Mouse (Mus musculus) kidney, adult 2 months (tissue): ENCODE data around the gene Spryd4. TPM values are rescaled to one million over a fixed set of nuclear protein-coding genes. Genes with fewer than 3 reads are reported as not detected.
"Not testable (repeated sequence)": the region's sequence is repeated elsewhere in the genome, so short reads cannot be mapped to it uniquely, and the experiment has no call there.

Source experiments
- DNase-seq: peaks from one replicate; pipeline ENCODE4 v3.0.0; 2021
- H3K27ac ChIP-seq: fragments of 200-500 bp; 2 replicates; pipeline ENCODE4 v1.5.1; 2012; ENCODE audit warnings: low read depth, low read length, control low read depth, inconsistent platforms; ENCODE audit not compliant: insufficient read depth
- H3K27me3 ChIP-seq: fragments of 200-500 bp; replicated peaks from 2 replicates; pipeline ENCODE4 v1.6.1; 2012; ENCODE audit warnings: mild to moderate bottlenecking, moderate library complexity, low read length, inconsistent platforms; ENCODE audit not compliant: control insufficient read depth, insufficient read depth
- H3K36me3 ChIP-seq: fragments of 200-500 bp; 2 replicates; pipeline ENCODE4 v1.6.1; 2012; ENCODE audit warnings: mild to moderate bottlenecking, moderate library complexity, low read length, inconsistent platforms; ENCODE audit not compliant: control insufficient read depth, insufficient read depth
- H3K4me1 ChIP-seq: fragments of 200-500 bp; 2 replicates; pipeline ENCODE4 v1.6.1; 2011; ENCODE audit warnings: low read length; ENCODE audit not compliant: control insufficient read depth, insufficient read depth
- H3K4me3 ChIP-seq: fragments of 200-500 bp; 2 replicates; pipeline ENCODE4 v1.5.1; 2011; ENCODE audit warnings: mild to moderate bottlenecking, low read depth, low read length, control low read depth; ENCODE audit not compliant: insufficient read depth
- CTCF ChIP-seq: fragments of 200-500 bp; conservative IDR thresholded peaks from 2 replicates; pipeline ENCODE4 v1.5.1; 2011; ENCODE audit warnings: low read depth, mild to moderate bottlenecking, control low read depth, low read length, moderate library complexity, mixed read lengths; ENCODE audit not compliant: insufficient read depth, insufficient read length
- POLR2A ChIP-seq: fragments of 200-500 bp; IDR thresholded peaks from one replicate; pipeline ENCODE4 v1.6.1; 2011; ENCODE audit warnings: low read depth, low read length, control low read depth
- WGBS: fragments of 180-500 bp; shearing (Covaris S2); methylation state at CpG from one replicate; pipeline ENCODE4 v1.1.7; 2018; 5-methylcytosine and 5-hydroxymethylcytosine counted together
- polyA plus RNA-seq: library from polyadenylated mRNA; depleted of rRNA; stranded (reverse); fragments of >200 nt; gene quantifications from 2 replicates; pipeline ENCODE4 v1.2.3, GENCODE M21; 2012

The Spryd4 gene
- polyA plus RNA-seq, 1 experiment, result 17.3 TPM

DNA sequence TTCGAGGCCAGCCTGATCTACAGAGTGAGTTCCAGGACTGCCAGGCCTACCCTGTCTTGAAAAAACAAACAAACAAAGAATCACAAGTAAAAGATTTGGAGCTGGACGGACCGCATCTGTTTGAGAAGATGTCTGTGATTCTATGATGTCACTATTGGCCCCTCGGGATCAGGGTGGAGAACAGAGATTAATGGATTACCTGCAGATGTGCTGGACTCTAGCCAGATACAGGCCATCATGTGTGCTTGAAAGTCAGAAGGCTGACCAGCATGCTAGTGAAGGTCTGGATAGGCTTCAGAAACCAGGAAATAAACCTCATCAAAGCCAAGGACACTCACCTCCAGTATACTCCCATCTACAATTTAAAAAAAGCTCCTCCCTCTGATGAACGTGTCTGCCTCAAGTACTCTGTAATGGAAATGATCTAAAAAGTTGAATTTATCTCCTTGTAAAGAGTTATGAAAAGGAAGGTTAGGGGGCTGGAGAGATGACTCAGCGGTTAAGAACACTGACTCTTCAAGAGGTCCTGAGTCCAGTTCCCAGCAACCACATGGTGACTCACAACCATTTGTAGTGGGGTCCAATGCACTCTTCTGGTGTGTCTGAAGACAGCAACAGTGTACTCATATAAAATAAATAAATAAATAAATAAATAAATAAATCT lies 26.2 kb downstream of the Spryd4 start:
- no peak for TF ChIP-seq POLR2A
- no peak for TF ChIP-seq CTCF
- Histone ChIP-seq H3K36me3 (no peaks in the 10 kb centered on the region), H3K27ac (no peak overlapping the region), H3K27me3 (no peaks in the 10 kb centered on the region), H3K4me1 (no peaks in the 10 kb centered on the region), H3K4me3 (no peak overlapping the region)
- WGBS, result 73% methylated on average over 6 of the region's 6 CpGs
- DNase-seq, result peak; percentile 36

DNA sequence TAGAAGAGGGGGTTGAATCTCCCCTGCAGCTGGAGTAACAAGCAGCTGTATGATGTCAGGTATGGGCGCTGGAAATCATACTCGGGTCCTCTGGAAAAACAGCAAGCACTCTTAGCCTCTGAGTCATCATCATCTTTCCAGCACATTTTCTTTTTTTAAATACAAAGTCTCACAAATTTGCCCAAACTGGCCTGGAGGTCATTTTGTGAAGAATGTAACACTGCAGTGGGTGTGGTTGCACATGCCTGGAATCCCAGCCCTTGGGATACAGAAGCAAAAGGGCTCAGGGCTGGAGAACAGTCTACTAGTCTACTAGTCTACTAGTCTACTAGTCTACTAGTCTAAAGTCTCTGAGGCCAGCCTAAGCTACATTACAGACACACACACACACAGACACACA lies 27.3 kb downstream of the Spryd4 start:
- DNase-seq, result no peak
- Histone ChIP-seq H3K4me1 (no peaks in the 10 kb centered on the region), H3K36me3 (no peaks in the 10 kb centered on the region), H3K4me3 (no peak overlapping the region), H3K27ac (no peak overlapping the region), H3K27me3 (no peaks in the 10 kb centered on the region)
- 79% methylated on average over 2 of the region's 2 CpGs for WGBS
- TF ChIP-seq CTCF, result no peak
- TF ChIP-seq POLR2A, result no peak

- H3K36me3 ChIP-seq, result no peaks in the 10 kb centered on the region
- no peaks in the 10 kb centered on the region for H3K27me3 ChIP-seq
- TF ChIP-seq POLR2A, result no peak
- no peak for TF ChIP-seq CTCF
- DNase-seq, result peak; percentile 77
- H3K27ac ChIP-seq, result peak within 1 kb of the TSS; percentile 96
- H3K4me3 ChIP-seq, result peak within 1 kb of the TSS; percentile 52
- 20% methylated on average over 6 of the region's 6 CpGs for WGBS
- H3K4me1 ChIP-seq, result peaks cover 8% of the 10 kb centered on the region; the same call in 1 of the 2 replicates
Measured at GRCm38 (mm10) chr10:128179989-128180388, 31.6 kb downstream of the Spryd4 start, which contains the start of gene Rbms2. Gene Rbms2, minus strand, starts transcription at chr10:128180297.

DNA sequence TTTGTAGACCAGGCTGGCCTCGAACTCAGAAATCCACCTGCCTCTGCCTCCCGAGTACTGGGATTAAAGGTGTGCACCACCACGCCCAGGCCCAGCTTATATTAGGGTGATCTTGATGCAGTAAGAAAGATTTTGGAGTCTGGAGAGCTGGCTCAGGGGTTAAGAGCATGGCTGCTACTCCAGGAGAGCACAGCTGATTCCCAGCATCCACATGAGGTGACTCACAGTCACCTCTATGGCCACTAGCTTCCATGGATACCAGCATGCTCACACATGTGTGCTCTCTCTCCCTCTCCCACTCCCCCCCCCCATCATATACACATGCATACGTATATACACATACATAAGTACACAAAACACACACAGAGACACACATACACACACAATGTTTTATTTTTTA lies 34.3 kb downstream of the Spryd4 start:
- Histone ChIP-seq H3K4me1 (peaks cover 16% of the 10 kb centered on the region), H3K36me3 (no peaks in the 10 kb centered on the region), H3K27me3 (no peaks in the 10 kb centered on the region), H3K4me3 (no peak overlapping the region), H3K27ac (no peak overlapping the region)
- no peak for TF ChIP-seq POLR2A
- TF ChIP-seq CTCF, result no peak
- DNase-seq, result no peak
- WGBS, result 91% methylated on average over 4 of the region's 4 CpGs

- DNase-seq, result peak; percentile 88
- under 1% methylated on average over 17 of the region's 17 CpGs for WGBS
- Histone ChIP-seq H3K4me1 (peaks cover 16% of the 10 kb centered on the region), H3K27ac (peak overlapping the region; percentile 77), H3K27me3 (no peaks in the 10 kb centered on the region), H3K4me3 (peak overlapping the region; percentile 69), H3K36me3 (no peaks in the 10 kb centered on the region)
- TF ChIP-seq POLR2A (no peak), CTCF (no peak)
Measured at GRCm38 (mm10) chr10:128175996-128176755, 35.4 kb downstream of the Spryd4 start.

DNA sequence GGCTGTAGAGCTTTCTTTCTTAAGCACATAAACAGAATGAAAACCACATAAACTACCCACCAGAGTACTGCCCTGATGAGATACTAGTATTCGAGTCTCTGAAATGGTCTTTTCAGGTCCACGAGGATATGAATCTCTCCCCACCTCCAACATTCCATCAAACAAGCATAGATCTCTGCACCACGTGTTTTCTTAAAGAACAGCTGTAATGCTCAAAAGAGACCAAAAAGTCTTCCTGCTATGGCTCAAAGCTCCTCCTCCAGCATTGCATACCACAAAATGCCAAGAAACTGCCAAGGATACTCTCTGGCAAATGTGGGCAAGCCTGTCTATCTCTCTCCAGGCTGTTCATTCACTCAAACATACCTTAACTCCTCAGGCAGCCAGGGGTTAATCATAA lies 36.3 kb downstream of the Spryd4 start:
- WGBS, result 3% methylated on average over 3 of the region's 3 CpGs
- Histone ChIP-seq H3K27ac (no peak overlapping the region), H3K4me3 (peak overlapping the region; percentile 69), H3K4me1 (peaks cover 16% of the 10 kb centered on the region), H3K27me3 (no peaks in the 10 kb centered on the region), H3K36me3 (no peaks in the 10 kb centered on the region)
- DNase-seq, result no peak
- TF ChIP-seq POLR2A (no peak), CTCF (no peak)

- peaks cover 19% of the 10 kb centered on the region for H3K4me1 ChIP-seq
- DNase-seq, H3K4me3 ChIP-seq, H3K27ac ChIP-seq, H3K27me3 ChIP-seq, H3K36me3 ChIP-seq: not testable (repeated sequence)
- 94% methylated on average over 10 of the region's 10 CpGs for WGBS
Measured at GRCm38 (mm10) chr10:128171348-128171747, 40.3 kb downstream of the Spryd4 start.
